Mouse (Mus musculus) left cerebral cortex, adult 9 months (tissue): ENCODE data around the gene Ttll9.

Experiments
- DNase-seq, 2 experiments: peaks; one replicate each; pipeline ENCODE4 v3.0.0; 2022; ENCODE audit warnings: low spot score in 2 of 2

The Ttll9 gene

DNA sequence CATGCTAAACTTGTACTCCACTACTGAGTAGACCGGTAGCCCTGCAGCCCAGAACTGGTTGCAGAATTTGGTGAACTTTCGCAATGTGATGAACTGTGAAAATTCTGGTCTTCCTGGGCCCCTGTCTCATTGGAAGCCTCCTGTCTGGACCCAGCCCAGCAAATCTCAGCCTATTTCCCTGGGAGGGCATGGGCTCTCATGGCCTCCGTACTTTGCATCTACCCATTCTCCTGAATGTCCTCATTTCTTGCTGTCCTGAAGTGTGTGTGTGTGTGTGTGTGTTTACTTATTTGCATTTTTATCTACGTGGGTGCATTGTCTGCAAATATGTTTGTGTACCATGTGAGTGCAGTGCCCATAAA lies 87.7 kb downstream of the Ttll9 start:
- no peak for DNase-seq

GRCm38 (mm10) chr2:153051095-153051494 lies 88.8 kb downstream of the Ttll9 start:
- no peak for DNase-seq

DNA sequence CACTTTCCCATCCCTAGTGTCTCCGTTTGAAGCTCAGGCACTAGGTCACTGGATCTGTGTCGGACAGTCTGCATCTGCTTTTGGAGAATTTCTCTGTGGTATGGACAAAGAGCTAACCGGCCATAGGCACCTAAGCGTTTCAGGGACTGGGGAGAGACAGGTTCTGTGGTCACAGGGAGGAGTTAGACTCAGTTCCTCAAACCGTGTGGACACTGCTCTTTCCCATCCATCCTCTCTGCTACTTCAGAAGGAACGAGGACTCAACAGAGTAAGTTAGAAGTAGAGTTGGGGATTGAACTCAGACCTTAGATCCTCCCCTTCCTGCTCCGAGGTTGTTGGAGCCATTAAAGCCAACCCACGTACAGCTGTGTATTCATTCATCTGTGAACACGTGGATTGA lies 89.3 kb downstream of the Ttll9 start:
- DNase-seq: no peak

- no peak for DNase-seq
Measured at GRCm38 (mm10) chr2:153052700-153053351, 90.5 kb downstream of the Ttll9 start.

- DNase-seq: no peak
Measured at GRCm38 (mm10) chr2:153053896-153054295, 91.6 kb downstream of the Ttll9 start.

GRCm38 (mm10) chr2:153055270-153055920 lies 93.1 kb downstream of the Ttll9 start:
- no peak for DNase-seq
